Mouse (Mus musculus) WW6 (cell line): Measurements from ENCODE around the gene Flvcr1.
"Not testable (repeated sequence)": the region's sequence is repeated elsewhere in the genome, so short reads cannot be mapped to it uniquely, and the experiment has no call there.

Experiments
- DNase-seq: peaks from one replicate; pipeline ENCODE4 v3.0.0-alpha.2; 2013; ENCODE audit warnings: low read depth, low spot score

Flvcr1 gene

GRCm38 (mm10) chr1:191041352-191041751, 15.4 kb upstream of the Flvcr1 start:
- no peak for DNase-seq

- no peak for DNase-seq
These were observed 12.0 kb upstream of the Flvcr1 start for GRCm38 (mm10) chr1:191037999-191038398.

GRCm38 (mm10) chr1:191036554-191037334, 10.8 kb upstream of the Flvcr1 start, which contains the start of gene Spata45:
Gene Spata45 (plus strand): TSS chr1:191036639.
- no peak for DNase-seq

GRCm38 (mm10) chr1:191035649-191036048, 9.7 kb upstream of the Flvcr1 start:
- DNase-seq: peak; percentile 14

- DNase-seq: not testable (repeated sequence)
These were observed 5.0 kb upstream of the Flvcr1 start for GRCm38 (mm10) chr1:191030922-191031425.

GRCm38 (mm10) chr1:191030182-191030581, 4.2 kb upstream of the Flvcr1 start:
- DNase-seq: no peak

- peak; percentile 16 for DNase-seq
These were observed 644 bp downstream of the Flvcr1 start for GRCm38 (mm10) chr1:191025016-191026012.

- not testable (repeated sequence) for DNase-seq
These were observed 2.2 kb downstream of the Flvcr1 start for GRCm38 (mm10) chr1:191023806-191024205.

GRCm38 (mm10) chr1:191023140-191023539, 2.8 kb downstream of the Flvcr1 start:
- no peak for DNase-seq

- DNase-seq: no peak
These were observed 4.9 kb downstream of the Flvcr1 start for GRCm38 (mm10) chr1:191021016-191021415.

- DNase-seq: no peak
These were observed 5.6 kb downstream of the Flvcr1 start for GRCm38 (mm10) chr1:191020217-191020924.

- no peak for DNase-seq
These were observed 6.2 kb downstream of the Flvcr1 start for GRCm38 (mm10) chr1:191019803-191020202.

- DNase-seq: no peak
These were observed 11.7 kb downstream of the Flvcr1 start for GRCm38 (mm10) chr1:191014271-191014670.

- DNase-seq: no peak
These were observed 17.3 kb downstream of the Flvcr1 start for GRCm38 (mm10) chr1:191008707-191009106.

GRCm38 (mm10) chr1:191002201-191002600, 23.8 kb downstream of the Flvcr1 start:
- DNase-seq: no peak

GRCm38 (mm10) chr1:191000686-191001085, 25.3 kb downstream of the Flvcr1 start:
- DNase-seq: no peak

GRCm38 (mm10) chr1:190998027-190998426, 27.9 kb downstream of the Flvcr1 start:
- DNase-seq: no peak

- no peak for DNase-seq
These were observed 29.5 kb downstream of the Flvcr1 start for GRCm38 (mm10) chr1:190996346-190996877.

- no peak for DNase-seq
These were observed 30.4 kb downstream of the Flvcr1 start for GRCm38 (mm10) chr1:190995548-190995947.

- no peak for DNase-seq
These were observed 36.4 kb downstream of the Flvcr1 start for GRCm38 (mm10) chr1:190989437-190990082.

- no peak for DNase-seq
These were observed 44.5 kb downstream of the Flvcr1 start for GRCm38 (mm10) chr1:190981412-190981811.
